Mouse (Mus musculus): ENCODE measurements around the gene Tmpo. TPM values are rescaled to one million over a fixed set of nuclear protein-coding genes. Genes with fewer than 3 reads are reported as not detected.
A peak's percentile ranks its signal among the peaks of the same experiment; 100 is the strongest.

The Tmpo gene
- polyA plus RNA-seq, 1 experiment from 2014 or later, result 191 TPM

GRCm38 (mm10) chr10:91126618-91127355 is 54.3 kb downstream of the Tmpo start:
- WGBS, result 59% methylated on average over 10 of the region's 10 CpGs
- peaks cover 3% of the 10 kb centered on the region for H3K36me3 ChIP-seq (ENCODE audit: insufficient read depth, low read length)
- H3K4me3 ChIP-seq (ENCODE audit: low read length), result no peak overlapping the region
- no peaks in the 10 kb centered on the region for H3K9me3 ChIP-seq (ENCODE audit: low read length)
- no peak for ATAC-seq (ENCODE audit: low FRiP score, low TSS enrichment)
- no peaks in the 10 kb centered on the region for H3K27me3 ChIP-seq (ENCODE audit: insufficient read depth, low read length)
- 0 out of 2 replicates have a peak overlapping the region, but pooled peaks have one; percentile 13 for H3K27ac ChIP-seq (ENCODE audit: low read length)
- H3K4me1 ChIP-seq (ENCODE audit: insufficient read depth, low read length), result peaks cover 18% of the 10 kb centered on the region
- no peak overlapping the region for H3K9ac ChIP-seq (replicated peaks; ENCODE audit: low read length)
- no peak overlapping the region for H3K4me2 ChIP-seq (replicated peaks; ENCODE audit: low read depth, low read length)

DNA sequence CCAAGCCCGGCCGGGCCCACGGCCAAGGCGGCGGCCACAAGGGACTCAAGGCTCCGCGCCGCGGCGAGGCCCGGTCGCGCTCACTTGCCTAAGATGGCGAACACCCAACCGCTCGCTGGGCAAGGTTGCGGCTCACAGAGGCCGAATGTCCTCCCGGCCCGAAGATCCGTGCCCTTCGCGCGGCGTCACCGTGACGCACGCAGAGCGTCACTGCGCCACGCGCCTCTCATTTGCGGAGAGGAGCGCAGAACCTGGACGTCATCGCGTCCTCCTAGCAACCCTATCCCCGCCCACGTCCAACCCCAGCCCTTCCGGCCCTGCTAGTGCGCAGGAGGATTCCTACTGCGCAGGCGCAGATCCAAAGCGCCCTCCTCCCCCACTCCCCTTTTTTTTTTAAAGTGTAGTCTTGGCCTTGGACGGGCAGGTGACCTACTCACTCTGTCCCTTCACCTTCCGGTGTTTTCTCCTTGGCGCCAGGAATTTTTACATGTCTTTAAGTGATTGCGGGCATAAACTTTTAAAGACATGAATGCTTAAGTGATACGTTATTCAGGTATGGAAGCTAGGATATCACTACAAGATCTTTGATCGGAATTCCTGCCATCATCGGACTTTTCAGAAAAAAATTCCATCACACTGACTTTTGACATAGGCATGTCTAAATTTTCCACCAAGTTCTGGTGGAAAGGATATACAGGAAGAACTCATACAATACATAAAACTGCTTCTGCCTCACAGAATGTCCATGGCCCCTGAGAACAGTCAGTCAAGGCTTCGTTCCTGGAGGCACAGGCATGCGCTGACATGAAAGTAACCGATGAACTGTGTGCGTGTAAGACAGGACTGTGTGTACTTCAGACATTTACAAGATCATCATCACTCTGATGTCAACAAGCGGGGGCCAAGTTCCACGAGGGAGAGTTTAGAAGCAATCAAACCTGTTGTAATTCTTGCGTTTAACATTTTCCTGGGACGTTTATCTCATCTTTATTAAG is 57.0 kb downstream of the Tmpo start, which contains the start of gene Slc25a3:
Gene Slc25a3 (minus strand): TSS at position 232 of the 995 bp plus-strand sequence.
- H3K4me3 ChIP-seq (ENCODE audit: low read length), result peak within 1 kb of the TSS; percentile 95
- H3K27ac ChIP-seq (ENCODE audit: low read length), result peak within 1 kb of the TSS; percentile 93
- H3K9ac ChIP-seq (replicated peaks; ENCODE audit: low read length), result peak within 1 kb of the TSS; percentile 97
- H3K4me1 ChIP-seq (ENCODE audit: insufficient read depth, low read length), result peaks cover 28% of the 10 kb centered on the region
- peak; percentile 99 for ATAC-seq (ENCODE audit: low FRiP score, low TSS enrichment)
- H3K9me3 ChIP-seq (ENCODE audit: low read length), result no peaks in the 10 kb centered on the region
- 11% methylated on average over 59 of the region's 59 CpGs for WGBS
- peaks cover 26% of the 10 kb centered on the region for H3K36me3 ChIP-seq (ENCODE audit: insufficient read depth, low read length)
- H3K4me2 ChIP-seq (replicated peaks; ENCODE audit: low read depth, low read length), result peak within 1 kb of the TSS; percentile 56
- no peaks in the 10 kb centered on the region for H3K27me3 ChIP-seq (ENCODE audit: insufficient read depth, low read length)

DNA sequence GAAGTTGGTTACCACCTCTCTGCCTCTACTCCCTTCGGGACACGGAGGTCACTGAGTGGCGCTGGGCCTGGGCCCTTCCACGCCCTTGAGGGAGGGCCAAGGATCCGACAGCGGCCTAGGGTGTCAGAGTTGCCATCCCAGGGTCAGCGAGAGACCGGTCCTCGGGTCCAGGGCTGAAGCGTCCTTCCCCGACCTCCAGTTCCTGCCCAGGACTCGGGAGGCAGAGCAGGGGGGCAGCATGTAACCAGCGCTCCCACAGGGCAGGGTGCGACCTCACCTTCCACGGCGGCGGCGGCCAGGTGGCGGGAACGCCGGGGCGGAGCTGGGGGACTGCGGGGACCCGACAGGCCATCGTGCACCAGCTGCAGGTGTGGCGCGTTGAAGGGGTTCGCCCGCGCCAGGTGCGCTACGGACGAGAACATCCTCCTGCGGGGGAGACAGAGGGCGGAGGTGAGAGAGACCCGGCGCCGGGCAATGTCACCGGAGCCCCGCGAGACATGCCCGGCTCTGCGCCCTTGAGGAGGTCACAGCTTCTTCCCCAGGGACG is 57.8 kb downstream of the Tmpo start:
- peaks cover 32% of the 10 kb centered on the region for H3K36me3 ChIP-seq (ENCODE audit: insufficient read depth, low read length)
- peak overlapping the region; percentile 93 for H3K27ac ChIP-seq (ENCODE audit: low read length)
- peak overlapping the region; percentile 97 for H3K9ac ChIP-seq (replicated peaks; ENCODE audit: low read length)
- WGBS, result 1% methylated on average over 41 of the region's 44 CpGs
- no peaks in the 10 kb centered on the region for H3K27me3 ChIP-seq (ENCODE audit: insufficient read depth, low read length)
- H3K9me3 ChIP-seq (ENCODE audit: low read length), result no peaks in the 10 kb centered on the region
- H3K4me2 ChIP-seq (replicated peaks; ENCODE audit: low read depth, low read length), result peak overlapping the region; percentile 56
- H3K4me1 ChIP-seq (ENCODE audit: insufficient read depth, low read length), result peaks cover 28% of the 10 kb centered on the region
- peak overlapping the region; percentile 95 for H3K4me3 ChIP-seq (ENCODE audit: low read length)
- ATAC-seq (ENCODE audit: low FRiP score, low TSS enrichment), result peak; percentile 62

GRCm38 (mm10) chr10:91122646-91123045 is 58.5 kb downstream of the Tmpo start:
- Histone ChIP-seq H3K4me3 (ENCODE audit: low read length) (peak overlapping the region; percentile 95), H3K27me3 (ENCODE audit: insufficient read depth, low read length) (no peaks in the 10 kb centered on the region), H3K9ac (replicated peaks; ENCODE audit: low read length) (peak overlapping the region; percentile 97), H3K4me1 (ENCODE audit: insufficient read depth, low read length) (peaks cover 28% of the 10 kb centered on the region), H3K27ac (ENCODE audit: low read length) (peak overlapping the region; percentile 93; the same call in 1 of the 2 replicates), H3K36me3 (ENCODE audit: insufficient read depth, low read length) (peaks cover 39% of the 10 kb centered on the region), H3K9me3 (ENCODE audit: low read length) (no peaks in the 10 kb centered on the region), H3K4me2 (replicated peaks; ENCODE audit: low read depth, low read length) (peak overlapping the region; percentile 56)
- ATAC-seq (ENCODE audit: low FRiP score, low TSS enrichment), result no peak
- WGBS, result 24% methylated on average over 6 of the region's 6 CpGs

DNA sequence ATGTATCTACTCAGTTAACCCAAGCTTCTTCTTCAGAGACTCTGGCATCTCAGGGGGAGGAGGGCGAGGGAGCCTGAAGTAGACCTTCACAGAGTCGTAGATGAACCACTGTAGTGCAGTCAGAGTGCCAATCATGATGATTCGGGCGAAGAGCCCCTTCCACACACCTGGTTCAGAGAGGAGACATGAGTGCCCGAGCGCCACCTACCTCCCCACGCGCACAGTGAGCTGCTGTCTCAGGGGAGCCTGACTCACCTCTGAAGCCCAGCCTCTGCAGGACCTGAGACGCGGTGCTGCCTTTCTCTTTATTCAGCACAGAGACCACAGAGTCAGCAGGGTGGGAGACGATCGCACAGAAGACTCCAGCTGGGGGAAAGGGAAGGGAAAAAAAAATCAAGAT is 64.2 kb downstream of the Tmpo start:
- H3K27ac ChIP-seq (ENCODE audit: low read length), result no peak overlapping the region
- H3K4me3 ChIP-seq (ENCODE audit: low read length), result no peak overlapping the region
- H3K27me3 ChIP-seq (ENCODE audit: insufficient read depth, low read length), result no peaks in the 10 kb centered on the region
- 96% methylated on average over 12 of the region's 12 CpGs for WGBS
- ATAC-seq (ENCODE audit: low FRiP score, low TSS enrichment), result no peak
- peaks cover 8% of the 10 kb centered on the region; the same call in 1 of the 2 replicates for H3K9me3 ChIP-seq (ENCODE audit: low read length)
- H3K4me1 ChIP-seq (ENCODE audit: insufficient read depth, low read length), result peaks cover 11% of the 10 kb centered on the region
- H3K9ac ChIP-seq (replicated peaks; ENCODE audit: low read length), result no peak overlapping the region
- peaks cover 86% of the 10 kb centered on the region for H3K36me3 ChIP-seq (ENCODE audit: insufficient read depth, low read length)
- H3K4me2 ChIP-seq (replicated peaks; ENCODE audit: low read depth, low read length), result no peak overlapping the region

GRCm38 (mm10) chr10:91109841-91110240 is 71.3 kb downstream of the Tmpo start:
- Histone ChIP-seq H3K27ac (ENCODE audit: low read length) (no peak overlapping the region), H3K4me2 (replicated peaks; ENCODE audit: low read depth, low read length) (no peak overlapping the region), H3K9ac (replicated peaks; ENCODE audit: low read length) (no peak overlapping the region), H3K9me3 (ENCODE audit: low read length) (peaks cover 12% of the 10 kb centered on the region), H3K4me3 (ENCODE audit: low read length) (no peak overlapping the region), H3K4me1 (ENCODE audit: insufficient read depth, low read length) (no peaks in the 10 kb centered on the region), H3K36me3 (ENCODE audit: insufficient read depth, low read length) (peaks cover 29% of the 10 kb centered on the region), H3K27me3 (ENCODE audit: insufficient read depth, low read length) (no peaks in the 10 kb centered on the region)
- no peak for ATAC-seq (ENCODE audit: low FRiP score, low TSS enrichment)
- 49% methylated on average over 4 of the region's 4 CpGs for WGBS

DNA sequence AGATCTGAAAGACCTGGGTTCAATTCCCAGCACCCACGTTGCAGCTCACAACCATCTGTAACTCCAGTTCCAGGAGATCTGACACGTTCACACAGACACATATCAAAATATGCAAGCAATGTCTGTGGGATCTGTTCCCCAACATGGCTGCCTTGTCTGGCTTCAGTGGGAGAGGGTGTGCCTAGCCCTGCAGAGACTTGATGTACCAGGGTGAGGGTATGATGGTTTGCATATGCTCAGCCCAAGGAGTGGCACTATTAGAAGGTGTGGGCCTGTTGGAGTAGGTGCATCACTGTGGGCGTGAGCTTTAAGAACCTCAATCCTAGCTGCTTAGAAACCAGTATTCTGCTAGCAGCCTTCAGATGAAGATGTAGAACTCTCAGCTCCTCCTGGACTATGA is 75.1 kb downstream of the Tmpo start:
- H3K9ac ChIP-seq (replicated peaks; ENCODE audit: low read length), result no peak overlapping the region
- no peak for ATAC-seq (ENCODE audit: low FRiP score, low TSS enrichment)
- H3K9me3 ChIP-seq (ENCODE audit: low read length), result peaks cover 1% of the 10 kb centered on the region
- H3K27ac ChIP-seq (ENCODE audit: low read length), result no peak overlapping the region
- H3K4me3 ChIP-seq (ENCODE audit: low read length), result no peak overlapping the region
- WGBS, result 84% methylated on average over 3 of the region's 3 CpGs
- no peak overlapping the region for H3K4me2 ChIP-seq (replicated peaks; ENCODE audit: low read depth, low read length)
- H3K4me1 ChIP-seq (ENCODE audit: insufficient read depth, low read length), result no peaks in the 10 kb centered on the region
- peaks cover 14% of the 10 kb centered on the region for H3K36me3 ChIP-seq (ENCODE audit: insufficient read depth, low read length)
- H3K27me3 ChIP-seq (ENCODE audit: insufficient read depth, low read length), result no peaks in the 10 kb centered on the region

GRCm38 (mm10) chr10:91102799-91103590 is 78.1 kb downstream of the Tmpo start:
- 92% methylated on average over 14 of the region's 14 CpGs for WGBS
- no peak for ATAC-seq (ENCODE audit: low FRiP score, low TSS enrichment)

GRCm38 (mm10) chr10:91101936-91102335 is 79.2 kb downstream of the Tmpo start:
- 96% methylated on average over 25 of the region's 25 CpGs for WGBS
- no peaks in the 10 kb centered on the region for H3K4me1 ChIP-seq (ENCODE audit: insufficient read depth, low read length)
- ATAC-seq (ENCODE audit: low FRiP score, low TSS enrichment), result no peak
- H3K27ac ChIP-seq (ENCODE audit: low read length), result no peak overlapping the region
- no peak overlapping the region for H3K4me2 ChIP-seq (replicated peaks; ENCODE audit: low read depth, low read length)
- no peaks in the 10 kb centered on the region for H3K9me3 ChIP-seq (ENCODE audit: low read length)
- H3K9ac ChIP-seq (replicated peaks; ENCODE audit: low read length), result no peak overlapping the region
- H3K36me3 ChIP-seq (ENCODE audit: insufficient read depth, low read length), result peaks cover 27% of the 10 kb centered on the region
- no peak overlapping the region for H3K4me3 ChIP-seq (ENCODE audit: low read length)
- H3K27me3 ChIP-seq (ENCODE audit: insufficient read depth, low read length), result no peaks in the 10 kb centered on the region

More at GRCm38 (mm10) chr10:91102799-91103590, 78.1 kb downstream of the Tmpo start:
- H3K36me3 ChIP-seq (ENCODE audit: insufficient read depth, low read length), result peaks cover 23% of the 10 kb centered on the region
- no peaks in the 10 kb centered on the region for H3K4me1 ChIP-seq (ENCODE audit: insufficient read depth, low read length)
- H3K27me3 ChIP-seq (ENCODE audit: insufficient read depth, low read length), result no peaks in the 10 kb centered on the region
- H3K4me3 ChIP-seq (ENCODE audit: low read length), result no peak overlapping the region
- H3K9me3 ChIP-seq (ENCODE audit: low read length), result no peaks in the 10 kb centered on the region
- H3K9ac ChIP-seq (replicated peaks; ENCODE audit: low read length), result no peak overlapping the region
- H3K4me2 ChIP-seq (replicated peaks; ENCODE audit: low read depth, low read length), result no peak overlapping the region
- H3K27ac ChIP-seq (ENCODE audit: low read length), result no peak overlapping the region

Measured in kidney, embryonic 16.5 days (tissue).